Mouse (Mus musculus): ENCODE results near the gene Ptgs1. TPM values are rescaled to one million over a fixed set of nuclear protein-coding genes. Genes with fewer than 3 reads are reported as not detected.

Ptgs1 gene
- polyA plus RNA-seq, 1 experiment = 2.3 TPM

DNA sequence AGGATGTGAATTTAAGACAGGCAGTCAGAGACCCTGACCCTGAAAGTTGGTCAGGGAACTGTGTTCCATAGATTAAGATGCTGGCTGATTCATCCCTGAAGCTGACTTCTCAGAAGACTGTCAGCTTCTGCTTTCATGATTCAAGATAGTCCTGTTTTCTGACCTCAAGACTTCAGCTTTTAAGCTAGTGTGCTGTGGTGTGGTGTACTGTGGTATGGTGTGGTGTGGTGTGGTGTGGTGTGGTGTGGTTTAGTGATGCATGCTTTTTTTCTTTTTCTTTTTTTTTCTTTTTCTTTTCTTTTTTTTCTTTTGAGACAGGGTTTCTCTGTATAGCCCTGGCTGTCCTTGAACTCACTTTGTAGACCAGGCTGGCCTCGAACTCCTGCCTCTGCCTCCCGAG lies 24.2 kb downstream of the Ptgs1 start:
- no peak overlapping the region for H3K4me3 ChIP-seq (ENCODE audit: insufficient read depth, low read depth, low read length)
- no peak overlapping the region for H3K27ac ChIP-seq (replicated peaks; ENCODE audit: low read depth, low read length)
- no peaks in the 10 kb centered on the region for H3K4me1 ChIP-seq (ENCODE audit: control insufficient read depth, insufficient read depth, insufficient read length, low read length)

GRCm38 (mm10) chr2:36256931-36257330 lies 26.7 kb downstream of the Ptgs1 start:
- Histone ChIP-seq H3K27ac (replicated peaks; ENCODE audit: low read depth, low read length) (no peak overlapping the region), H3K4me3 (ENCODE audit: insufficient read depth, low read depth, low read length) (no peak overlapping the region), H3K4me1 (ENCODE audit: control insufficient read depth, insufficient read depth, insufficient read length, low read length) (no peaks in the 10 kb centered on the region)

DNA sequence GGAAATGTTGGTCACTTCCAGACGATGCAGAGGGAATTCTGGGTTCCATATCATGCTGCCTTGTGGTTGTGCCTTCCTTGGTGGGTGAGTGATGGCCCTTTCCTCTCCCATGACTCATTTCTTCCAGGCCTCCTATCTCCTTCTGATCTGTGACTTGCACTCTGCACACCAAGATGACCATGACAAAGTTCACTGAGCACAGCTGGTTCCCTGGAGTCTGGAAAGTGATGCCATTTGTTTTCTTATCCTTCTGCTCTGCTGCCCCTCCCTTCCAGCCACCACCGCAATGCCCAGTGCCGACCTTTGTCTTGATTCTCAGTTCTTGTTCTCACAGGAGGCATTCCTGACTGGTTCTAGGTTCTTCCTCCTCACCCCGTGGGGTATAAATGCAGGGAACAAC lies 29.2 kb downstream of the Ptgs1 start:
- Histone ChIP-seq H3K4me1 (ENCODE audit: control insufficient read depth, insufficient read depth, insufficient read length, low read length) (no peaks in the 10 kb centered on the region), H3K27ac (replicated peaks; ENCODE audit: low read depth, low read length) (no peak overlapping the region), H3K4me3 (ENCODE audit: insufficient read depth, low read depth, low read length) (no peak overlapping the region)

DNA sequence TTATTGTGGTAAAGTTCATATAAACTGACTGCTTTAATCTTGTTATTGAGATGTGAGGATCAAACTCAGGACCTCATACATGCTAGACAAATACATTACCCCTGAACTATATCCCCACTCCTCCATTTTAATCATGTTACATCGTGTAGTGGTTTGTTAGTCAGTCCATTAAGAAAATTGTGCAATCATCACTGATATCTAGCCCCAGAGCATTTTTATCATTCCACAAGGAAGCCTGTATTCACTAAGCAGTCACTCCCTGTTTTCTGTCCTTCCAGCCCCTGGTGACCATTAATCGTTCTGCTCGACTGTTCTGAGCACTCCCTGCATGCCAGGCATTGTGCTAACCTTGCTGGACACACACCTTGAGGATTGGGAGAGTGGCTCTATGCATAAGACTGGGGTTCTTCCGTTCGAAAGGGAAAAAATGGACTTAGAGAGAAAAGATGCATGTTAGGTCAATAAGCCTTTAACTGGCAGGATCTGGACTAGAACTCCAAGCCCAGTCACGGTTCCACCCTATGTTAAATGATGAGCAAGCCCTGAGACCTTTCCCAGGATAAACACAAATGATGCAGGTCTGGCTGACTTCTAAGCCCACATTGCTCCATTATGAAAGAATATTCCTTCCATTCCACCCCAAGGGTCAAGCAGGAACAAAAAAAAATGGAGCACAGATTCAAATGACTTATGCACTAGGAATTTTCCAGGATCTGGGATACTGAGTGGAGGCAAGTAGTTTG lies 29.7 kb downstream of the Ptgs1 start:
- H3K4me1 ChIP-seq (ENCODE audit: control insufficient read depth, insufficient read depth, insufficient read length, low read length) = no peaks in the 10 kb centered on the region
- no peak overlapping the region for H3K27ac ChIP-seq (replicated peaks; ENCODE audit: low read depth, low read length)
- H3K4me3 ChIP-seq (ENCODE audit: insufficient read depth, low read depth, low read length) = no peak overlapping the region

- H3K4me1 ChIP-seq (ENCODE audit: control insufficient read depth, insufficient read depth, insufficient read length, low read length) = no peaks in the 10 kb centered on the region
- H3K4me3 ChIP-seq (ENCODE audit: insufficient read depth, low read depth, low read length) = no peak overlapping the region
- H3K27ac ChIP-seq (replicated peaks; ENCODE audit: low read depth, low read length) = no peak overlapping the region
Measured at GRCm38 (mm10) chr2:36262025-36262424, 31.8 kb downstream of the Ptgs1 start.

DNA sequence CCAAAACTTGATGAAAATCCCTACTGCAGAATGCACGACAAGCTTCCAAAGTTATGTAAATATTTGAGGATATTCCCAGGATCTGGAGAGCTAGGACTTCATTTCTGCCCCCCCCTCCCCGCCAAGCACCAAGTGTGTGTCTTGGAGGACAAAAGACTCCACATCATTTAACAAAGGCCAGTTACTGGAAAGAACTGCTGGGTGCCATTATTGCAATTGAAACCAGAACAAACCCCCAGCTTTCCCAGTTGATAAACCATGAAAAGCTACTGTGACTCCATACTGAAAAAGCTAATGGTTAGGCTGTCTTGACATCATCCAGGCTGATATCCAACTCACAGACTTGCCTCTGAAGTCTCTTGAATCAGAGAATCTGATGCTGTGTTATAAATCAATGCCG lies 39.2 kb downstream of the Ptgs1 start:
- H3K4me3 ChIP-seq (ENCODE audit: insufficient read depth, low read depth, low read length) = no peak overlapping the region
- H3K27ac ChIP-seq (replicated peaks; ENCODE audit: low read depth, low read length) = no peak overlapping the region
- peaks cover 4% of the 10 kb centered on the region; the same call in 1 of the 2 replicates for H3K4me1 ChIP-seq (ENCODE audit: control insufficient read depth, insufficient read depth, insufficient read length, low read length)

GRCm38 (mm10) chr2:36270186-36270585 lies 40.0 kb downstream of the Ptgs1 start:
- peaks cover 4% of the 10 kb centered on the region; the same call in 1 of the 2 replicates for H3K4me1 ChIP-seq (ENCODE audit: control insufficient read depth, insufficient read depth, insufficient read length, low read length)
- H3K27ac ChIP-seq (replicated peaks; ENCODE audit: low read depth, low read length) = no peak overlapping the region
- H3K4me3 ChIP-seq (ENCODE audit: insufficient read depth, low read depth, low read length) = no peak overlapping the region

GRCm38 (mm10) chr2:36271085-36271484 lies 40.9 kb downstream of the Ptgs1 start:
- Histone ChIP-seq H3K4me3 (ENCODE audit: insufficient read depth, low read depth, low read length) (no peak overlapping the region), H3K4me1 (ENCODE audit: control insufficient read depth, insufficient read depth, insufficient read length, low read length) (peaks cover 4% of the 10 kb centered on the region; the same call in 1 of the 2 replicates), H3K27ac (replicated peaks; ENCODE audit: low read depth, low read length) (no peak overlapping the region)

DNA sequence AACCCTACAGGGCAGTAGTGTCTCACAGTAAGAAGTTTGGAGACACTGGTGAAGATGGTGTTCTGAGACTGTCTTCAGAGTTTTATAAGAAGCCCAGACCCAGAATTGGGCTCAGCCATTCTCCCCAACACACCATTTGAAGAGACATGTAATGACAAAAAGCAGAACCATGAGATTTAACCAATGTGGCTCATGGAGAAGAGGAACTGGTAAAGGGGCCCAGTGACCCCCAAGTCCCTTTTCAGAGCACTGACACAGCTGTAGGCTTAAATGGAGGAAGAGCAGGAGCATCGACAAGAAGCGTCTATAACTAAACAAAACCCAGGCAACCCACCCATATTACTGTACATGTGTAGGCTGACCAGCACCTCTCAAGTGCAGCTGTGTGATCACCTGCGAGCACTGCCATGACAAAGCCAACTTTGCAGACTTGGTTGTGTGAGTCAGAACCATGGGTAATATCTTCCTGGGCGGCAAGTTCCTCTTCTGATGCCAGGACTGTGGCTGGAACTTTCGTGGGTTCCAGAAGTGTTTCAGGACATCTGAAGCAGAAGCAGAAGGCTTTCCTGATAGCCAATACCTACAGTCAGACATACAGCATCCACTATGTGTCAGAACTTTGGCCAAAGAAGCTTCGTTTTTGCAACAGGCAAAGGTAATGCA lies 42.2 kb downstream of the Ptgs1 start:
- no peak overlapping the region for H3K4me3 ChIP-seq (ENCODE audit: insufficient read depth, low read depth, low read length)
- peaks cover 4% of the 10 kb centered on the region; the same call in 1 of the 2 replicates for H3K4me1 ChIP-seq (ENCODE audit: control insufficient read depth, insufficient read depth, insufficient read length, low read length)
- H3K27ac ChIP-seq (replicated peaks; ENCODE audit: low read depth, low read length) = no peak overlapping the region

DNA sequence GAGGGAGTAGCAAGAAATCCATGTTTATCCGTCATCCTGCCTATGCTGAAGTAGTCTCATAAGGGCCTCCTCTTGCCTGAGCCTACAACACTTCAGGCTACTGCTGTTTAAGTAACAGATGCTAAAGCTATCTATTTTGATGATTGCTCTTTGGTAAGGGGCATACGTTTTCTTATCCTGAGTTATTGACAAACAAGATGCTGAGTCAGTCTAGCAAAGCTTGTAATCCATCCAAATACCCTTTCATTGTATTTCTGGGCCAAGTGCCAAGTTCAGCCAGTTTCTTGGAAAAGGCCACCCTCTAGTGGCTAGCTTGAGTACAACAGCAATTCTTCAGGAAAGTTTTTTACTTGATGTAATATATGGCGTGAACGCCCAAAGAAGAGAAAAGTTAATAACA lies 46.2 kb downstream of the Ptgs1 start:
- peaks cover 4% of the 10 kb centered on the region; the same call in 1 of the 2 replicates for H3K4me1 ChIP-seq (ENCODE audit: control insufficient read depth, insufficient read depth, insufficient read length, low read length)

DNA sequence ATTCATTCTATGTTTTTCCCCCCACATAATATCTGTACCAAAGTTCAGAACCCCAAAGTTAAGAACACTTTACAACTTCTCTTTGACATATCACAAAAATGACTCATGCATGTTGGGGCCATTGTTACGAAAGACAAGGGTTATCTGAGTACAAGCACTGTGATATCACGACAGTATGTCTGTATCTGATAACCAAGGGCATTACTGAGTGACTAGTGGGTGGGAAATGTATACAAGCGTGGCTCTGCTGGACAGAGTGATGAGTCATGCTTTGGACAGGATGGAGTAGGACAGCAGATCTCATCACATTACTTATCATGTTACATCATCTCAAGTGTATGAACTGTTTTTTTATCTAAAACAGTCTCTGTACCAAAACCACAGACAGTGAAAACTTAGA lies 48.5 kb downstream of the Ptgs1 start:
- Histone ChIP-seq H3K4me1 (ENCODE audit: control insufficient read depth, insufficient read depth, insufficient read length, low read length) (no peaks in the 10 kb centered on the region), H3K27ac (replicated peaks; ENCODE audit: low read depth, low read length) (no peak overlapping the region), H3K4me3 (ENCODE audit: insufficient read depth, low read depth, low read length) (no peak overlapping the region)

More for the DNA sequence above, 46.2 kb downstream of the Ptgs1 start:
- Histone ChIP-seq H3K4me3 (ENCODE audit: insufficient read depth, low read depth, low read length) (no peak overlapping the region), H3K27ac (replicated peaks; ENCODE audit: low read depth, low read length) (no peak overlapping the region)

DNA sequence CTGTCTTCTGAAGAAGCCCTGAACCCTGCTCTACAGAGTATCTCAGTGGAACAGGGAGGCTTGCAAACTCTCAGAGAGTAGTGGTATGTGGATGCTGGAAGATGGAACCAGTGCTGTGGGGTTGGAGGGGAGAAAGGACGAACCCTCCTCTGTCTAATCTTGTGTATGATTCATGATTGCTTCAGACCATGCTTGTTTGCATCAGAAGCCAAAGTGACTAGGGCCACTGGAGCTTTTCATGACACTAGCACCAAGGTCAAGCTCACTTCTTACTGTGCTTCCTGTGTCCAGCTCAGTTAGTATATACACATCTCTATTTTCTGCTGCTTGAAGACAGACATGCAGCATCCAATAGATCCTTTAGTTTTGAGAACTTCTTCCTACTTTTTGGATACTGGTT lies 50.9 kb downstream of the Ptgs1 start:
- no peaks in the 10 kb centered on the region for H3K4me1 ChIP-seq (ENCODE audit: control insufficient read depth, insufficient read depth, insufficient read length, low read length)
- no peak overlapping the region for H3K27ac ChIP-seq (replicated peaks; ENCODE audit: low read depth, low read length)
- no peak overlapping the region for H3K4me3 ChIP-seq (ENCODE audit: insufficient read depth, low read depth, low read length)

DNA sequence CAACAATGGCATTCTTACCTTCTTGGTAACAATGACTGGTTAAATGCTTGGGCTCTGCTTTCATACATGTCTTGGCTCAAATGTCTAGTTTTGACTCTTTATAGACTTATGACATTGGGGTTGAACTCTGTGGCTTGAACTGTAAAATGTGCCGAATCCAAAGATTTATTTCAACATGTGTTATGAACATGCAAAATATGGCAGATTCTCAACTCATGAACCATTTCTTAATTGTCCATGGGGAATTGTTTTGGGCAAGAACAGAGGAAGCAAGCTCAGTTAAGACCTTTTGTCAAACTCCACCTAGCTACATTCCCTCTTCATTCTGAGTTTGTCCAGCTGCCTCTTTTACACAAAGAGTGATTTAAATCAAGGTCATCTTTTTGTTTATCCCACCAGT lies 52.1 kb downstream of the Ptgs1 start:
- Histone ChIP-seq H3K4me1 (ENCODE audit: control insufficient read depth, insufficient read depth, insufficient read length, low read length) (no peaks in the 10 kb centered on the region), H3K4me3 (ENCODE audit: insufficient read depth, low read depth, low read length) (no peak overlapping the region), H3K27ac (replicated peaks; ENCODE audit: low read depth, low read length) (no peak overlapping the region)
